Mouse (Mus musculus) CH12F3 (cell line): ENCODE data around the gene Tex35.

Experiments
- in situ Hi-C: fragments of 300-500 bp; cut with MboI; formaldehyde crosslinking; loops from 2 replicates; pipeline ENCODE4 v1.14.3; 2020; ENCODE audit warnings: low sequenced_read_pairs

Gene Tex35

GRCm38 (mm10) chr1:157108580-157108979 lies at the start of gene Tex35:
Tex35 (minus strand) TSS chr1:157108680.
- in situ Hi-C loops, result no loop called here

DNA sequence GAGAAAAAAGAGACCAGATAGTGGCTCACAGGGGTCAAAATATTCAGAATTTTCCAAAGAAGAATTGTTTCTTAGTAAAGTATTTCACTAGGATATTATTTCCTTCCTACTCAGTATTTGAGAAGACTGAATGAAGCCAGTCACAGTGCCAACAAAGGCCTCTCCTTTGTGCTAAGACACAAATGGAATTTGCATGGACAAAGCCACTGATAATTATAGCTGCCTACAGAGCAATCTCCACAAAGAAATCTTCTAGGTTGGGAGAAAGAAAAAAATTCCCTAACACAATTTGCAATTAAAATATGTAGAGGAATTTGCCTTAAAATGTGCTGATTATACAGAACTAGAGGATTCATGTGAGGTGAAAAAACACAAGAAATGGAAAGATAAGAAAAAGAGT lies 45.3 kb upstream of the Tex35 start:
- in situ Hi-C loops, result no loop called here

- in situ Hi-C loops, result no loop called here
Observed at GRCm38 (mm10) chr1:157150107-157150506, 41.6 kb upstream of the Tex35 start.

DNA sequence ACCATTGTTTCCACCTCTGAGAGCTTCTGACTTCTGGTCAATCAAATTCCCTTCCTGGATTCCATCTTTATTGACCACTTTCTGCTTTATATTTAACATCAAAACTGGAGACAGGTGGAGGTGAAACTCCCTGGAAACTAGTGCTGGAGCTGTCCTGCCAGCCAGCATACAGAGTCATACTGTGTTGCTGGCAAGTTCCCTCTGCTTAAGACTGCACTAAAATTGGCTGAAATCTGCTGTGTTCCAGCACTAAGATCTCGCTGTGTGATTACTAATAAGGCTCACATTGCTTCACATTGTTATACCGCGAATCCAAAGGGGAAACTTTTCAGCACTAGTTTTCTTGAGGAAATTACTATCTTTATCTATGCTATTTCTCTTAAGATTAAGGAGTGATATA lies 36.1 kb upstream of the Tex35 start:
- in situ Hi-C loops, result no loop called here

DNA sequence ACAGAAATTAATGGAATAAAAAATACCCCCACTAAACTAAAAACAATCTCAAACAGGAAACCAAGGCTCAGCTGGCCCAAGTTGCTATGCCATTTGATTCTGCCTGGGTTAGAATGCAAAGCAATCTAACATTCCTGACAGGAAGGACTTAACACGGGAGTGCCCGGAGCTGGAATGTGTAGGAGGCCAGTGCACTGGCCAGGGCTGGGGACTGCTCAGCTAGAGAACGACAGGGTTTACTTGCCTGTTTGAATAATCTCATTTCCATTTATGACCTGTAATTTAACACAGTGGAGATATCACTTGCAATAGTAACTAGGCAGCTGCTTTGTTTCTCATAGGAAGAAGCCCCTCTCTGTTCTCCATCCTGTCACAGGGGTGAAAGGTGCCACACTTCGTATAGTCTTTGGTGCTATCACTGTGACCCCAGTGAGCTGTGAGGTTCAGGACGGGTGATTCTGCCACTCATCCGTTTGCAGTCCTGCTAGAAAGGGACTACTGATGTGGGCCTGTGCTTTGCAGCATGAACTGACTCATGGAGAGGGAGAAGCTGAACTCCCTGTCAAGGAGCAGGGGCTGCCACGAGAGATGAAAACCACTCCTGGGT lies 34.9 kb upstream of the Tex35 start:
- in situ Hi-C loops, result no loop called here

- in situ Hi-C loops, result no loop called here
Observed at GRCm38 (mm10) chr1:157141014-157141413, 32.5 kb upstream of the Tex35 start.

DNA sequence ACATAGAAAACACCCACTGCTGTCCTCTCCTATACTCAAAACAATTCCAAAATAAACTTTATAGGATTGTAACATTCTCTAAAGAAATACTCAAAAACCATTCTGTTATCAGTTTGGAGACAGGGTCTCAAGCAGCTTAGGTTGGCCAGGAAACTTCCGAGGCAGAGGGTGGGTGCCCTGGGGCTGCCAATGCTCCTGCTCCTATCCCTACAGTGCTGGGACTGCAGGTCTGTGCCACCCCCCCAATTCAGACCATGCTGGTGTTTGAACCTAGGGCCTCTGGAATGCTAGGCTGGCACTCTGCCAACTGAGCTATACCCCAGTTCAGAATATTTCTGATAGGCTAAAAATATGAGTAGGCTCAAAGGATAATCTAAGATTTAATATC lies 29.4 kb upstream of the Tex35 start:
- in situ Hi-C loops, result no loop called here

DNA sequence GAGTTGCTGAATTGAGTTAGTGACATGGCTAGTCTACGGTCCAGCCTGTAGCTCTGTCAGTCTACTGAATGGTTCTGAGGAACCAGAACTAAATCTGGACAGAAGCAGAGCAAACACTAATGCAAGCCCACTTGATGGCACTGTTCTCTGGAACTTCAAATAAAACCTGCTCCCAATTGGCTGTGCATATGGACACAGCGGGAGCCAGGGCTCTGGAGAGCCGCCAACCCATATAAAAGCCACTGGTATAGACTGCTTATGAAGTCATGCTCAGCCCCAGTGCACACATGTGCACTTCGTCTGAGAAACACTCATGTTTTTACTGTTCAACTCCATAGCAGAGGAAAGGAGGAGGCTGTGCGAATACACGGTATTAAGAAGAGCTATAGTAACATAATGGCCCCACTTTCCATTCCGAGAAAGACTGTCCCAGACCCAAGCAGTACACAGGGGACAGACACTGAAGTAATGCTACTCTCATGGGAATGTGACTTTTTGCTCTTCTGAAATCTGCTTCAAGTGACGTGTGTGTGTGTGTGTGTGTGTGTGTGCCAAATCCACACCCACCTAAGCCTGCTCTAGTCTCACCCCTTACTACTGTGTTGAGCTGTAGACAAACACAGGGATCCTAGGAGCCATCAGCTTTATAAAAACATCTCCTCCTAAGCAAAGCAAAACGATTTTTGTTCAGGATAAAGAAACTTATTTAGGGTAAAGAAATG lies 28.8 kb upstream of the Tex35 start:
- in situ Hi-C loops, result no loop called here

GRCm38 (mm10) chr1:157128219-157128618 lies 19.7 kb upstream of the Tex35 start:
- in situ Hi-C loops, result no loop called here

- in situ Hi-C loops, result no loop called here
Observed at GRCm38 (mm10) chr1:157123836-157124235, 15.4 kb upstream of the Tex35 start.

- in situ Hi-C loops, result no loop called here
Observed at GRCm38 (mm10) chr1:157119168-157119567, 10.7 kb upstream of the Tex35 start.

- in situ Hi-C loops, result no loop called here
Observed at GRCm38 (mm10) chr1:157117440-157117839, 9.0 kb upstream of the Tex35 start.

DNA sequence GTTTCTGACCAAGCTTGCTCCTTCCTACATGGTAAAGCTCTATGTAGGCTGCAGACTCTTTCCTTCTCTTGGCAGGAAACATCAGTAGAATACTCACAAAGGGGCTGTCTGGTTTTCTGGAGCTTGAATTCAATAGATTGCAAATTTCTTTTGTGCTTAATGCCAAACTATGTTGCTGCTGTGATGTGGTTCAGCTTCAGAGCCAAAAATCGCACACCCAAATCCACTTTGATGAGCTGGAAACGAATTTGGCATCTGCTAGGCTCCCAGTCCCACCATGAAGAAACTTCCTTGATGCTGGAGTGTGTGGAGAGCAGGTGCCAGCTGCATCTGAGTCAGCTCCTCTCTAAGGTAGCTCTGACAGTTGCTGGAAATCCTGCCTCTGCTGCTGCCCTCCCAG lies 6.0 kb upstream of the Tex35 start:
- in situ Hi-C loops, result no loop called here

- in situ Hi-C loops, result no loop called here
Observed at GRCm38 (mm10) chr1:157110287-157110835, 1.9 kb upstream of the Tex35 start.

DNA sequence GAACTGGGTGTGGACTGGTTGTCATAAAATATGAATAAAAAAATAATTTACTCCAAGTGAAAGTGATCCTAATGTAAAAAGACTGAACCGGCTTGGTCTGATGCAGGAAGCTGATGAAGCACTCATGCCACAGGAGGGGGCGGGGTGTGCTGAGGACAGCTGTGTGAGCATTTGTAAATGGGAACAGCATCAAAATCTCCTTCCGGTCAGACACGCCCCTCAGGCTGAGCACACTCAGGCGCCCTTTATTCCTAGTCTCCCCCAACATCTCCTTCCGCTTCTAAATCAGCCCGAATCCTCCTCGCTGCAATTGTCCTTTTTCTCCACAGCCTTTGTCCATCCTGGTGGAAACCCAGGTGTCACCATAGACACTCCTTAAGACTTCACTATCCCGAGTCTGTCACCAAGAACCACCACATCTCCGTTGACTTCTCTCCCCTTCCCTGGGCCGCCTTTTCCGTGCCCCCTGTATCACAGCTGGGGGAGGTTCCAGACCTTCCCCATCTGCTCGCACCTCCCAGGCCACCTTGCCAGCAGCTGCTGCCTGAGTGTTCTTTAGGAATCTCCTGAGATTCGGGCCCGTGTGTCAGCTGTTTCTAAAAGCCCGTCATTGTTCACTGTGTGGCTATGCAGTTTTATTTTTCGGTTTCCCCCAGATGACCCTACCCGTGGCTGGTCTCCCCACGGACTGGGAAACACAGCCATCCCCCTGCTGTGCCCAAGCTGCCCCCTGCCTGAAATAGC lies 7.2 kb downstream of the Tex35 start:
- in situ Hi-C loops, result no loop called here

DNA sequence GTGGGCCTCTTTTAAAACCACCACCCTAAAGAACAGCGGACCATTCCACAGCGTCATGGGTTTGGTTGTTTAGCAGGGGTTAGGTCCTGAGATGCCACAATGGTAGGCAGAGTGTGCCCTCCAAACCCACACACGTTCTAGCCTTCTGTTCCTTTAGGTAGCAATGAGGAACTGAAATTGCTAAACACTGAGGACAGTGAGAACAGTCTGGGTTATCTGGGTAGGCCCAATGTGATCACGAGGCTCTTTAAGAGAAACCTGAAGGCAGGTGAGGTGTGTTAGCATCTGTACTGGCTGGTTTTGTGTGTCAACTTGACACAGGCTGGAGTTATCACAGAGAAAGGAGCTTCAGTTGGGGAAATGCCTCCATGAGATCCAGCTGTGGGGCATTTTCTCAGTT lies 12.9 kb downstream of the Tex35 start:
- in situ Hi-C loops, result no loop called here

DNA sequence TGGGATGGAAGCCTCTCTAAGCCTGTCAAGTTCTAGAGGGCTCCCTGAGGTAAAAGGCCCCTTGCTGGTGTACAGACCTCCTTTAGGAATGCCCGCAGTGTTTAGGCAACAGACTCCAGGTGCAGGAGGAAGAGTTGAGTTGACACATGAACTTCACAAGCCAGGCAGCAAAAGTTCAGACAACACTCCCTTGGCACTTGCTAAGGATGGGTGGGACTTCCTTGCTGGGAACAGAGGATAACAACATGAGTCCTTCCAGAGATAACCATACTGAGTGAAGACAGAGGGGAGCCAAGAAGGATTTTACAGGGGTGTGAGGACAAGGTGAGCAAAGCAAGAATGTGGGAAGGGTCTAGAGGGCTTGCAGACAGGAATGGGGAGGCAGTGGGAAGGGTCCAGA lies 15.9 kb downstream of the Tex35 start:
- in situ Hi-C loops, result no loop called here

- in situ Hi-C loops, result no loop called here
Observed at GRCm38 (mm10) chr1:157092140-157092539, 16.3 kb downstream of the Tex35 start.

- in situ Hi-C loops, result no loop called here
Observed at GRCm38 (mm10) chr1:157090835-157091234, 17.6 kb downstream of the Tex35 start.

DNA sequence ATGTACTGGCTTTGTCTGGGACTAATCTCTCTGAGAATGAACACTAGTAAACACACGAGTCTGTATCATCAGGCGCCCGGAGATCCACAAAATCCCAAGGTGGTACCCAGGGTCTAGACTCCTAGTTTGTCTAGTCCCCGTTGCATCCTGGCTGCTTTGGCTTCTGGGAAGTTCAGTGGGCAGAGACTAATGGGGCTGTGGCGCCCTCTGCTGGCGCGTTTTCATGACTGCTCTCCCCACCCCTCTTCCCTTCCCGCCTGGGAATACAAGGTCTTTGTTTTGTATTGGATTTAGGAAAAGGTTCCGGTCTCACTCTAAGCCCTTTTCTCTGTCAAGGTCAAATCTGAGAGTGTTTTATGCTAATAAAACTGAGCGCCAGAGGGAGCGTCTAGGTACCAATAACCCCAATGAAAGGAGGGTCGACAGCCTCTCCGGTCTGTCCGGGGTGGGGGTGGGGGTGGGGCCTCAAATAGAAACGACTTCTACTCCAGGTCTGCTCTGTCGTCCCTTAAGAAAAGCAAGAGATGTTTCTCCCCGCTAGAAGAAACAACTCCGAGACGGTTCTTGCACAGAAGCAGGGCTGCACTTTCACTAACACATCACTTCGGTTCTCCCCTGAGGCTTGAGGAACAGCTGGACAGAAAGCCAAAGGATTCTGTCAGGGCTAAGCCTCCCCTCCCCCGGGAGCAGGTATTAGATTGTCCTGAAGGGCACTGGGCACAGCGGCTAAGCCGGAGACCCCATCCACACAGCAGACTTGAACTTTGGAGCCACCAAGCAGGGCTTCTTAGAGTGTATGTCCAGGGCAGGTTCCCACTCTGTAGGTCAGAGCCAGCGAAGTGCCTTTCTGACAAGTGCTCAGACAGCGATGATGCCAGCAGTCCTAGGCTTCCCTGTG lies 22.1 kb downstream of the Tex35 start:
- in situ Hi-C loops, result loop anchor here (10.0 kb wide), 1 partner anchor 198 kb away; no protein-coding TSS in a partner anchor

DNA sequence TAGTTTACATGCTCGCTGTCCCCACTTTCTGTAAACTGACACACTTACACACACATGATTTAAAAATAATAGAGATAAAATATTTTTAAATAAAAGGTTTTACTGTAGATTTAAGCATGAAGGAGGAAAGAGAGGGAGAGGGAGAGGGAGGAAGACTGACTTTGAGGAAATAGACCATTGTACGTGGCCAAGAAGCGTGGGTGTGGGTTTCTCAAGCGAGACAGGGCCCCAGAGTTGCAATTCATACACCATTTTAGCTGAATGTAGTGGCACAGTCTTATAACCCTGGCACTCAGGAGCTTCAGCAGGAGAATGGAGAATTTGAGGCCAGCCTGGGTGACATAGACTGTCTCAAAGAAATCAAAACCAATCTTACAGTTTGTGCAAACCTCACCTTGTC lies 25.5 kb downstream of the Tex35 start:
- in situ Hi-C loops, result loop anchor here (5.0 to 10.0 kb wide), 2 partner anchors 202 to 341 kb away; no protein-coding TSS in a partner anchor
